Mouse (Mus musculus) kidney, postnatal 0 days (tissue): Measurements from ENCODE around the gene Cnga1. TPM values are rescaled to one million over a fixed set of nuclear protein-coding genes. Genes with fewer than 3 reads are reported as not detected.

Source experiments
- ATAC-seq: fragments of 200-750 bp; cut with Nextera tagmentation; replicated peaks from 2 replicates; pipeline ENCODE4 v1.8.0; 2017; ENCODE audit warnings: low read depth, moderate number of reproducible peaks, moderate TSS enrichment, moderate library complexity; ENCODE audit not compliant: low FRiP score
- DNase-seq: peaks from one replicate; pipeline ENCODE4 v3.0.0-alpha.2; 2016; ENCODE audit warnings: low spot score
- H3K27ac ChIP-seq: fragments of 300-500 bp; sonication (generic); 2 replicates; pipeline ENCODE4 v1.5.1; 2014; ENCODE audit warnings: mild to moderate bottlenecking
- H3K27me3 ChIP-seq: fragments of 300-500 bp; sonication (generic); 2 replicates; pipeline ENCODE4 v1.6.1; 2014; ENCODE audit warnings: low read length, mixed read lengths; ENCODE audit not compliant: insufficient read depth
- H3K36me3 ChIP-seq: fragments of 300-500 bp; sonication (generic); 2 replicates; pipeline ENCODE4 v1.6.1; 2014; ENCODE audit warnings: low read length, mixed read lengths; ENCODE audit not compliant: insufficient read depth
- H3K4me1 ChIP-seq: fragments of 300-500 bp; sonication (generic); replicated peaks from 2 replicates; pipeline ENCODE4 v1.6.1; 2014; ENCODE audit warnings: antibody characterized with exemption, low read length, mixed read lengths; ENCODE audit not compliant: insufficient read depth
- H3K4me2 ChIP-seq: fragments of 300-500 bp; sonication (generic); 2 replicates; pipeline ENCODE4 v1.6.1; 2014; ENCODE audit warnings: mild to moderate bottlenecking, low read length, moderate library complexity, mixed read lengths
- H3K4me3 ChIP-seq: fragments of 300-500 bp; sonication (generic); replicated peaks from 2 replicates; pipeline ENCODE4 v1.5.1; 2014; ENCODE audit warnings: low read depth, low read length
- H3K9ac ChIP-seq: fragments of 300-500 bp; sonication (generic); 2 replicates; pipeline ENCODE4 v1.6.1; 2014; ENCODE audit warnings: low read depth, low read length
- H3K9me3 ChIP-seq: fragments of 300-500 bp; sonication (generic); replicated peaks from 2 replicates; pipeline ENCODE4 v1.6.1; 2016; ENCODE audit warnings: low read length, inconsistent platforms, mixed read lengths
- CTCF ChIP-seq: IDR thresholded peaks from 2 replicates; pipeline ENCODE4 v1.5.1; 2016; ENCODE audit warnings: antibody characterized with exemption, low read depth, mild to moderate bottlenecking, moderate library complexity
- WGBS: fragments of 180-500 bp; shearing (Covaris S2); extraction: QIAGEN DNeasy Blood & Tissue Kit; methylation state at CpG from one replicate; pipeline ENCODE4 v1.1.7; 2014; 5-methylcytosine and 5-hydroxymethylcytosine counted together
- polyA plus RNA-seq: library from polyadenylated mRNA; unstranded; fragments of >200 nt; fragmentation: Nextera tagmentation; extraction: Ambion mirVana; gene quantifications from 2 replicates; pipeline ENCODE4 v1.2.1, GENCODE M21; 2015

The Cnga1 gene
- polyA plus RNA-seq, 1 experiment from 2014 or later, result 0.07 TPM

DNA sequence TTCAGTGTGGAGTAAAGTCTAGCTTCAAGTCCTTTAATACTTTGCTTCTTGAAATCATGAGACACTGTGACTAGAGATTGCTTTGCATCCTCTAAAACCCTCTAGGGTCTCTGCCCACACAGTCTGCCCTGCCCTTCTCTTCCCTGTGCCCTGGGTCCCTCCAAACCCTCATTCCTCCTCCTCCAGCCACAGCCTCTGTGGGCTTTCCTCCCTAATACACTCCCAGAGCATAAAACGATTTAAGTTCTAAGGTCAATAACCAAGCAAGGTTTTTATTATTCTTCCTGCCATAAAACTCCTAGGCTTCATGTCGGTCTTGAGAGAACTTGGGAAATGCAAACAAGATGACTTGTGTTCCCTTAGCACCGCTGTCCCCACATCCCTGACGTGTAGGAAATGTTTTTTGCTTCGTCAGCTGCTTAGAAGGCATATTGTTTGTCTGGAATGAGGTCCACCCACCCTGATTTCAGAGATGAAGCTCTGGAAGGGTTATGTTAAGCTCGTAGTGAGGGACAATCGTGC lies 12.3 kb upstream of the Cnga1 start:
- Histone ChIP-seq H3K9me3 (no peaks in the 10 kb centered on the region), H3K36me3 (no peaks in the 10 kb centered on the region), H3K4me1 (peaks cover 5% of the 10 kb centered on the region; the same call in 1 of the 2 replicates), H3K4me3 (no peak overlapping the region), H3K27me3 (no peaks in the 10 kb centered on the region), H3K9ac (no peak overlapping the region), H3K27ac (no peak overlapping the region; the same call in 1 of the 2 replicates), H3K4me2 (peak overlapping the region; percentile 21)
- DNase-seq, result peak; percentile 64
- ATAC-seq, result peak; percentile 33; the same call in 1 of the 2 replicates
- no peak for TF ChIP-seq CTCF
- WGBS, result 9% methylated on average over 7 of the region's 7 CpGs

DNA sequence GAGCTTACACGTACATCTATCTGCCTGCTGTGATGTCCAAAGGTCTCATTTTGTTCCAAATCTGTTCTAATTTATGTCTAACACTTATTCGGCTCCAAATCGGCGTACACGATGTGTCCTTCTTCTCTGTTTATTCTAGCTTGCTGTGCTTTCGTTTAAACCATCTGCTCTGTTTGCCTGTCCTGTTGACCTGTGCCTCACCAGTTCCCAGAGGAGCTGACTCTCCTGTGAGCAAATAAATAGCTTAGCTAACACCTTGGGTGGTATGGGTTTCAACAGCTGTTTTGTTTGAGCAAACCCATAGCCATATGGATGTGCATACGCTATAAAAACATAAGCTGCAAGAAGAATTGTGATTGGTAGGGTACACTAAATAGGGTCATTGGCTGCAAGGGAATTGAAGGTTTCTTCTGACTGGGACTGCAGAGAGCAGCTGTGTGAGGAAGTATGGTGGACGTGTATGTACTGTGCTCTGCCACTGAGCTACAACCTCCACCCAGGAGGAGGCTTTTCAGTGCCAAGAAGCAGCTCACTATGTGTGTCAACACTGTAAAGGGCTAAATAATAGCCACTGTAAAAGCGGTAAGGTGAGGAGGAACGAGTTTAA lies 9.1 kb upstream of the Cnga1 start:
- no peak for TF ChIP-seq CTCF
- Histone ChIP-seq H3K9me3 (no peaks in the 10 kb centered on the region), H3K27me3 (no peaks in the 10 kb centered on the region), H3K9ac (no peak overlapping the region), H3K4me3 (no peak overlapping the region), H3K4me2 (no peak overlapping the region), H3K4me1 (peaks cover 6% of the 10 kb centered on the region; the same call in 1 of the 2 replicates), H3K36me3 (no peaks in the 10 kb centered on the region), H3K27ac (no peak overlapping the region)
- DNase-seq (no peak), ATAC-seq (no peak)
- 64% methylated on average over 10 of the region's 10 CpGs for WGBS

DNA sequence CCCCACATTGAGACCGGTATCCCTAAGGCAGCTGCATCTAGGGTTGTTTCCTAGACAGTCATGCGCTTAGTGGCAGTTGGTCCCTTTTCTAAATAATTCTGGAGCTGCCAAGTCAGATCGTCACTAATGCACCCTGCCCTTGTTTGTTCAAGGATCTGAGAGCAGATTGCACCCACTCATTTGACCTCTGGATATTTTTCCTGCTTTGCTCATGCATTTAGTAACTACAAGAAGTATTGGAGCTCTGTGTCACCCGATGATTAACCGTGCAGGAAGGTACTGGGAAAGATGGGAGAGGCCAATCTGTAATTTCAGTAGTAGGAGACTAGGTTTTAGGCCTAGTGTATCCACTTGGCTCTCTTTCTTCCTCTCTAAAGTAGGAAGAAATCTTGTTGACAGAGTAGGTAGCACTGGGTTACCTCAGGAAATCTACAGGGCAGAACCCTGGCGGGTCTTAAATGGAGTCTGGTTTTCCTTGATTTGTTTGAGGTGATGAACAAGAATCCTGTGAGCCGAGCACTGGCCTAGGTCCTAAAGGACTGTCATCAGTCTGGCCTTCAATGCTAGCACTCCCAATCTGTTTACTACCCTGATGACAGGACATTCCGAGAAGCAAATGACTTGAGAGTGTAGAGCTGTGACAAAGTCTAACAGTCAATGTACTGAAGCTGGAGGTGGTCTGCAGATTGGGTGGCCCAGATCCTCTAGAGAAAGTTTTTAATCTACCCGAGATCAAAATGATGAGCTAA lies 5.1 kb upstream of the Cnga1 start:
- TF ChIP-seq CTCF, result no peak
- DNase-seq (no peak), ATAC-seq (no peak)
- H3K9me3 ChIP-seq, result no peaks in the 10 kb centered on the region
- no peak overlapping the region; the same call in 1 of the 2 replicates for H3K4me2 ChIP-seq
- no peak overlapping the region for H3K4me3 ChIP-seq
- 69% methylated on average over 9 of the region's 9 CpGs for WGBS
- no peak overlapping the region for H3K27ac ChIP-seq
- no peak overlapping the region for H3K9ac ChIP-seq
- H3K36me3 ChIP-seq, result no peaks in the 10 kb centered on the region
- no peaks in the 10 kb centered on the region for H3K27me3 ChIP-seq
- 0 out of 2 replicates have a peak, but pooled peaks cover 4% of the 10 kb centered on the region for H3K4me1 ChIP-seq

DNA sequence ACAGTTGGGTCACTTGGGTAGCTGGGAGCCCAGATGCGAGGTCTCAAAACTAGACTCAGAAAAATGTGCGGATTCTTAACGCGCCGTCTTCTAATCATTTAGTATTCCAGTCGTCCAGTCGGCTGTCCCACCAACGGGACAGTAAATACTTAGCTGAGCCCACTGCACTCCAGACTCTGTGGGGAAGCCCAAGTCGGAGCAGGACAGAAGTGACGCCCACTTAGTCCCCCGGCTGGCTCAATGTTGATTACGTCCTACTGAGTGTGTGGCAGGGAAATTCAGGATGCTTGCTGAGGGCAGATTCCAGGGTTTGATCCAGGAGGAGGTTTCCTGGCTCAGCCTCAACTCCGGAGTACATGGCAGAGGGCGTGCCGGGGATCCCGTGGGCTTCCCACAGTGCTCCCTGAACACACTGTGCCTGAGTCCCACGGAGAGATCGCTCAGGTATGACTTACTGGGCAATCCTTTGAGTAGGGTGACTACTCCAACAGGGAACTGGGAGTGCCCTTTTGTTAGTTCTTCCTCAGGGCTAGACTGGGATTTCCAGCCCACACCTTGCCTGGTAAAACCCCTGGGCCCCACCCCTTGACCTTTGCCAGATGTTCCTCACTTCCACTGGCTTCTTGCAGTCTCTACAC lies 4.0 kb upstream of the Cnga1 start:
- ATAC-seq (peak; percentile 10), DNase-seq (no peak)
- TF ChIP-seq CTCF, result no peak
- Histone ChIP-seq H3K9me3 (no peaks in the 10 kb centered on the region), H3K27me3 (no peaks in the 10 kb centered on the region), H3K27ac (no peak overlapping the region), H3K4me2 (peak overlapping the region; percentile 84), H3K4me3 (peak overlapping the region; percentile 41), H3K9ac (peak overlapping the region; percentile 50), H3K36me3 (no peaks in the 10 kb centered on the region), H3K4me1 (0 out of 2 replicates have a peak, but pooled peaks cover 4% of the 10 kb centered on the region)
- 5% methylated on average over 18 of the region's 18 CpGs for WGBS

DNA sequence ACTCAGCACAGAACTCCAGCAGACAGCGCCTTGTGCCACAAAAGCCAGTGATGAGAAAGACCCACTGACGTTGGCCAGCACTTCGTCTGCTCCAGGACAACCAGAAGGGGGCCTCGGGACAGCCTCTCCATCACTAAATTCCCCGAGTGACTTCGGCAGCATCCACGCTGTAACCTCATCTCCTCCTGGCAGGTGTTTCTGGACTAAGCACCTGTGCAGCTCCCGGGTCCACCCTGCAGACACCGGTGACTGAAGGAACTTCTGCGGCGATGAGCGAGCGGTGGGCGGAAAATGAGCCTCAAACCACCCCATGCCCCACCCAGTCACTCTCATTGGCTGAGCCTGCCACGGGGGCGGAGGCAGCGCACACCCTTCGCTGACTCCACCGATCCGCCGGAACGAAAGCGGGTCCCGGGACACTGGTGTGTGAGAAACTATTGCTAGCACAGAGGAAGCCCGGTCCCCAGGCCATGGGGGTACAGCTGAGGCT lies 3.4 kb upstream of the Cnga1 start, which contains the start of gene Nipal1:
Nipal1 (plus strand) TSS at position 378 of the 490 bp plus-strand sequence.
- peak; percentile 85 for DNase-seq
- peak within 1 kb of the TSS; percentile 50 for H3K9ac ChIP-seq
- H3K4me3 ChIP-seq, result peak within 1 kb of the TSS; percentile 41
- peak; percentile 91 for ATAC-seq
- WGBS, result 0% methylated on average over 25 of the region's 25 CpGs
- peak within 1 kb of the TSS; percentile 84 for H3K4me2 ChIP-seq
- H3K9me3 ChIP-seq, result no peaks in the 10 kb centered on the region
- no peaks in the 10 kb centered on the region for H3K36me3 ChIP-seq
- 0 out of 2 replicates have a peak, but pooled peaks cover 4% of the 10 kb centered on the region for H3K4me1 ChIP-seq
- no peaks in the 10 kb centered on the region for H3K27me3 ChIP-seq
- peak within 1 kb of the TSS; percentile 10; the same call in 1 of the 2 replicates for H3K27ac ChIP-seq
- peak; percentile 15; the same call in 1 of the 2 replicates for TF ChIP-seq CTCF

DNA sequence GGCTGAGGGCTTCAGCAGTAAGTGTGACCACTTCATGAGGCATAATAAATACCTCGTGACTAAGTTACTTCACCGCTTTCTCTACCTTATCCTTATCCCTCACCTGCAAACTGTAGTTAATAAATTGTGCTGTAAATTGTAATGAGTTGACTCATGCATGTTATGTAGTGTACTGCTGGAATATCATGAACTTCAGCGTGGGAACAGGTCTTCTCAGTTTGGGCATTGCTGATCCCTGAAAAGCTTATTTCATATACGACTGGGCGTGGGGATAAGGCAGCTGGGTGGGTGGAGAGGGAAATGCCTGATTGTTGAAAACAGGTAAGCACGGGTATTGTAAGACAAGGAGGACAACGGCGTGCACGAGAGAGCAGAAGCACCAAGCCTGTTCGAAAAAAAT lies 2.9 kb upstream of the Cnga1 start:
- H3K4me3 ChIP-seq, result peak overlapping the region; percentile 41
- 0 out of 2 replicates have a peak, but pooled peaks cover 4% of the 10 kb centered on the region for H3K4me1 ChIP-seq
- ATAC-seq, result no peak
- H3K27ac ChIP-seq, result peak overlapping the region; percentile 10; the same call in 1 of the 2 replicates
- no peak overlapping the region for H3K9ac ChIP-seq
- no peaks in the 10 kb centered on the region for H3K36me3 ChIP-seq
- no peak for DNase-seq
- peak overlapping the region; percentile 84 for H3K4me2 ChIP-seq
- no peak for TF ChIP-seq CTCF
- WGBS, result 16% methylated on average over 10 of the region's 10 CpGs
- H3K9me3 ChIP-seq, result no peaks in the 10 kb centered on the region
- H3K27me3 ChIP-seq, result no peaks in the 10 kb centered on the region
